Mouse (Mus musculus): ENCODE data around the gene Tmprss9. TPM values are rescaled to one million over a fixed set of nuclear protein-coding genes. Genes with fewer than 3 reads are reported as not detected.

The Tmprss9 gene
- total and polyA plus RNA-seq, 3 experiments = 0.04 TPM; not detected in 2

GRCm38 (mm10) chr10:80870993-80871392 is 655 bp upstream of the Tmprss9 start:
- Histone ChIP-seq H3K9me3 (replicated peaks; ENCODE audit: low read length) (no peaks in the 10 kb centered on the region), H3K9ac (ENCODE audit: insufficient read depth, low read depth) (no peak overlapping the region), H3K36me3 (replicated peaks in 1 of 2; ENCODE audit: control insufficient read depth in 1 of 2, insufficient read depth in 1 of 2, low read length in 1 of 2) (peaks cover 19 to 31% of the 10 kb centered on the region in 2 experiments), H3K4me1 (ENCODE audit: control insufficient read depth in 1 of 2, insufficient read depth in 2 of 2) (peaks cover 3 to 4% of the 10 kb centered on the region in 2 experiments; a peak in 3 of 4 replicates), H3K27ac (ENCODE audit: insufficient read depth, low read depth) (no peak overlapping the region), H3K79me2 (replicated peaks; ENCODE audit: control insufficient read depth, extremely low read depth, insufficient read depth, poor library complexity, severe bottlenecking) (no peaks in the 10 kb centered on the region), H3K4me2 (ENCODE audit: insufficient read depth, low read depth, poor library complexity, severe bottlenecking) (no peak overlapping the region), H3K27me3 (replicated peaks) (peaks cover 4% of the 10 kb centered on the region), H3K4me3 (replicated peaks in 1 of 3; ENCODE audit: low read depth in 2 of 3, low read length in 2 of 3, poor library complexity in 1 of 3) (no peak overlapping the region)
- TF ChIP-seq PAX5 (IDR thresholded peaks at IDR 0.05; ENCODE audit: low read length) (no peak), NRF1 (IDR thresholded peaks at IDR 0.05; ENCODE audit: low read depth, low read length) (no peak), MYC (IDR thresholded peaks at IDR 0.05; ENCODE audit: low read depth, low read length) (no peak), SMC3 (IDR thresholded peaks at IDR 0.05; ENCODE audit: low read depth, low read length) (no peak), JUND (conservative IDR thresholded peaks at IDR 0.05; ENCODE audit: low read depth, low read length) (no peak), TCF12 (IDR thresholded peaks at IDR 0.05; ENCODE audit: low read depth, low read length) (no peak), POLR2AphosphoS2 (IDR thresholded peaks at IDR 0.05; ENCODE audit: low read depth, low read length) (no peak)
- in situ Hi-C loops (cut with MboI; ENCODE audit: low pct_ligation_motif_present, low pct_unique_long_range_greater_than_20kb, low sequenced_read_pairs) = no loop called here
- dilution Hi-C loops (cut with MboI; ENCODE audit: extremely low pct_ligation_motif_present, extremely low pct_unique_long_range_greater_than_20kb, low sequenced_read_pairs) = no loop called here
- DNase-seq (ENCODE audit: extremely low read depth) = no peak

GRCm38 (mm10) chr10:80874035-80874434 is 2.4 kb downstream of the Tmprss9 start:
- Histone ChIP-seq H3K27ac (ENCODE audit: insufficient read depth, low read depth) (no peak overlapping the region), H3K79me2 (replicated peaks; ENCODE audit: control insufficient read depth, extremely low read depth, insufficient read depth, poor library complexity, severe bottlenecking) (no peaks in the 10 kb centered on the region), H3K4me1 (ENCODE audit: control insufficient read depth in 1 of 2, insufficient read depth in 2 of 2) (peaks cover 9 to 10% of the 10 kb centered on the region in 2 experiments), H3K36me3 (replicated peaks in 1 of 2; ENCODE audit: control insufficient read depth in 1 of 2, insufficient read depth in 1 of 2, low read length in 1 of 2) (peaks cover 0 to 2% of the 10 kb centered on the region in 2 experiments), H3K27me3 (replicated peaks) (peaks cover 22% of the 10 kb centered on the region), H3K9me3 (replicated peaks; ENCODE audit: low read length) (no peaks in the 10 kb centered on the region), H3K9ac (ENCODE audit: insufficient read depth, low read depth) (no peak overlapping the region), H3K4me2 (ENCODE audit: insufficient read depth, low read depth, poor library complexity, severe bottlenecking) (no peak overlapping the region), H3K4me3 (replicated peaks in 1 of 3; ENCODE audit: low read depth in 2 of 3, low read length in 2 of 3, poor library complexity in 1 of 3) (no peak overlapping the region)
- in situ Hi-C loops (cut with MboI; ENCODE audit: low pct_ligation_motif_present, low pct_unique_long_range_greater_than_20kb, low sequenced_read_pairs) (no loop called here), dilution Hi-C loops (cut with MboI; ENCODE audit: extremely low pct_ligation_motif_present, extremely low pct_unique_long_range_greater_than_20kb, low sequenced_read_pairs) (no loop called here)
- no peak for DNase-seq (ENCODE audit: extremely low read depth)
- TF ChIP-seq MEF2A (IDR thresholded peaks at IDR 0.05; ENCODE audit: borderline replicate concordance, low read depth, low read length) = no peak

DNA sequence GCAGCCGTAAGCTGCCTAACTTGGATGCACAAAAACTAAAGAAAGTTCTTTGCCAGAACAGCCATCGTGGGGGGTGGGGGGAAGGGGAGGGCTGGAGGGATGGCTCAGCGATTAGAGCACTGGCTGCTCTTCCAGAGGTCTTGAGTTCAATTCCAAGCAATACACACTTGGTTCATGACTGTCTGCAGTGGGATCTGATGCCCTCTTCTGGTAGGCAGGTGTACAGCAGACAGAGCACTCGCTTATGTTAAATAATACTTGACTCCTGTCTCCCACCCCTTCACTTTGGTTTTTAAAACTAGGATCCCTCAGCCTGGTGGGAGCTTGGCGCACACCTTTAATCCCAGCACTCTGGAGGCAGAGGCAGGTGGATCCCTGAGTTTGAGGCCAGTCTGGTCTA is 4.4 kb downstream of the Tmprss9 start:
- H3K4me1 ChIP-seq (ENCODE audit: control insufficient read depth in 1 of 2, insufficient read depth in 2 of 2) = peaks cover 10% of the 10 kb centered on the region in 2 experiments
- no peak overlapping the region for H3K27ac ChIP-seq (ENCODE audit: insufficient read depth, low read depth)
- in situ Hi-C loops (cut with MboI; ENCODE audit: low pct_ligation_motif_present, low pct_unique_long_range_greater_than_20kb, low sequenced_read_pairs) = loop anchor here (5.0 kb wide), 1 partner anchor 129 kb away; no protein-coding TSS in a partner anchor

More for the DNA sequence above, 4.4 kb downstream of the Tmprss9 start:
- Histone ChIP-seq H3K4me2 (ENCODE audit: insufficient read depth, low read depth, poor library complexity, severe bottlenecking) (no peak overlapping the region), H3K9me3 (replicated peaks; ENCODE audit: low read length) (no peaks in the 10 kb centered on the region), H3K27me3 (replicated peaks) (peaks cover 26% of the 10 kb centered on the region), H3K9ac (ENCODE audit: insufficient read depth, low read depth) (no peak overlapping the region), H3K4me3 (replicated peaks in 1 of 3; ENCODE audit: low read depth in 2 of 3, low read length in 2 of 3, poor library complexity in 1 of 3) (no peak overlapping the region), H3K36me3 (replicated peaks in 1 of 2; ENCODE audit: control insufficient read depth in 1 of 2, insufficient read depth in 1 of 2, low read length in 1 of 2) (no peaks in the 10 kb centered on the region), H3K79me2 (replicated peaks; ENCODE audit: control insufficient read depth, extremely low read depth, insufficient read depth, poor library complexity, severe bottlenecking) (no peaks in the 10 kb centered on the region)
- peak; percentile 82 for TF ChIP-seq SMC3 (IDR thresholded peaks at IDR 0.05; ENCODE audit: low read depth, low read length)
- no peak for TF ChIP-seq RCOR1 (conservative IDR thresholded peaks at IDR 0.05; ENCODE audit: low read depth, low read length)
- TF ChIP-seq MAX (IDR thresholded peaks at IDR 0.05; ENCODE audit: low read length) = no peak
- peak; percentile 65 for TF ChIP-seq RAD21 (IDR thresholded peaks at IDR 0.05; ENCODE audit: low read depth, low read length)
- TF ChIP-seq CTCF (conservative IDR thresholded peaks at IDR 0.05 in 1 of 2, IDR thresholded peaks at IDR 0.05 in 1 of 2; ENCODE audit: low read depth in 2 of 2, low read length in 2 of 2) = peak; percentile 79 to 80
- no peak for TF ChIP-seq ZC3H11A (IDR thresholded peaks at IDR 0.05; ENCODE audit: low read depth, low read length)
- no peak for TF ChIP-seq ELF1 (IDR thresholded peaks at IDR 0.05; ENCODE audit: low read depth, low read length)
- DNase-seq (ENCODE audit: extremely low read depth) = peak; percentile 61
- dilution Hi-C loops (cut with MboI; ENCODE audit: extremely low pct_ligation_motif_present, extremely low pct_unique_long_range_greater_than_20kb, low sequenced_read_pairs) = no loop called here

All from CH12.LX (cell line).